Mouse (Mus musculus) adrenal gland, adult 8-10 months (tissue): Measurements from ENCODE around the gene Shroom3. TPM values are rescaled to one million over a fixed set of nuclear protein-coding genes. Genes with fewer than 3 reads are reported as not detected.
"Not testable (repeated sequence)": the region's sequence is repeated elsewhere in the genome, so short reads cannot be mapped to it uniquely, and the experiment has no call there.

Source experiments
- DNase-seq: peaks from one replicate; pipeline ENCODE4 v3.0.0; 2022
- total RNA-seq, 4 experiments: library from RNA; stranded (reverse); gene quantifications; 2 replicates each; pipeline ENCODE4 v1.2.4; 2022

Gene Shroom3
- total RNA-seq, 4 experiments from 2014 or later: 9.0 to 12.4 (median 10.8) TPM

DNA sequence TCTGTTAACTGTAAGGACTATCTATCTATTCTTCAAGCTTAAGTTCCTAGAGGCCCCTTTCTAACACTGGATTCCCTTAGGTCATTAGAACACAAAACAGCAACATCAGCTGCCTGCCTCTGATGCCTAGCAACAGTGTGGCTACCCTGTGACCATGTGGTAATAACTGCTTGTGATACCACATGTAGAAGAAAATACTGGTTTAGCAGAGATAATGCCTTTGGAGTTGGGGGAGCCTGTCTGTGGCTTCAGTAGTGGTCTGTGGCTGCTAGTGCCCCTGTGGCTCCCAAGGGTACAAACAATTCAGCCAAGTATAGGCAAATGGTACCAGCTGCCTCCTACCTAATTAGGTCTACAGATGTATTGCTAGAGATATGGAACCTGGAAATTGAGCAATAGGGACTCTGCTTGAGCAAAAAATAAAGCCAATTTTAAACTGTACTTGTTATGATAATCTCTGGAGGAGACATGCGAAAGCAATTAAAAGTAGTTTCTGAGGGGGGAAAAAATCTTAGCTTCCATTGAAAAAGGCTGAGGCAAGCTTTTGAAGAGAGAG lies 213.6 kb downstream of the Shroom3 start:
- no peak for DNase-seq

DNA sequence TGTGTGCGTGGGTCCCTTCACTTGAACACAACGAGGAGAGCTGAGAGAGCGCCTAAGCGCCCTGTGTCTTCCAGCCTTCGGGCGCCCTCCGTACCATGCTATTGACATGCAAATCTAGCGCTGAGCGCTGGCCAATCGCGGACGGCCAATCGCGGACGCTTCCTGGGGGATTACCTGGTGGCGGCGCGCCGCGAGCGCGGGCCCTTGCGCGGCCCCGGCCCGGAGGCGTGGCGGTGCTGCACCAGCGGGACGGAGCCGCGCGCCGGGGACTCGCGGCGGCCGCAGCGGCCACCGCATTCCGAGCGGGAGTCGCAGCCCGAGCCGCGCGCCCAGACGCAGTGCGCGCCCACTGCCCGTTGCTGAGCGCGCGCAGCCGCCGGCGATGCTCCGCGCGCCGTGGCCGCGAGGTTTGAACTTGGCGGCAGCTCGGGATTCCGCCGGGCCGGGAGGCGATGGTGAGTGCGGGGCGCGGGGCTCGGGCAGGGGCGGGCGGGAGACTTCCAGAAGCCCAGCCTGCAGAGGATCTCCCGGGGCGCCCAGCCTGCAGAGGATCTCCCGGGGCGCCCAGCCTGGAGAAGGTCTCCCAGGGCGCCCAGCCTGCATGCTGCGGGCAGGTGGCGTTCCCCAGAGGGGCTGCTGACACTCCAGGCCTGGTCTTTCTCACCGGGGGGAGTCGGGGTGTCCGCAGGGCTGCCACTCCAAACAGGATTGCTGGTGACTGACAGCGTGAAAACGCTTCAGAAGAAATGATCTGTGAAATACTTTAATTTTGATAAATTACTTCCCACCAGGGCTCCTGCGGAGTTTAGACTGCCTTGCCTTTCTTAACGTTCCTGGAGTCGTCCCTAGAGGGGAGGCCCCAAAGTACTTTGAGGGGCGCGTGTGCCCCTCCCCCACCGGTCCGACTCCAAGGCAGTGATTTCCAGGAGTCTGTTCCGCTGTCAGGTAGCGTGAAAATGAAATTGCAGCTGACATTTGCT lies 214.8 kb downstream of the Shroom3 start:
- DNase-seq: peak; percentile 69

DNA sequence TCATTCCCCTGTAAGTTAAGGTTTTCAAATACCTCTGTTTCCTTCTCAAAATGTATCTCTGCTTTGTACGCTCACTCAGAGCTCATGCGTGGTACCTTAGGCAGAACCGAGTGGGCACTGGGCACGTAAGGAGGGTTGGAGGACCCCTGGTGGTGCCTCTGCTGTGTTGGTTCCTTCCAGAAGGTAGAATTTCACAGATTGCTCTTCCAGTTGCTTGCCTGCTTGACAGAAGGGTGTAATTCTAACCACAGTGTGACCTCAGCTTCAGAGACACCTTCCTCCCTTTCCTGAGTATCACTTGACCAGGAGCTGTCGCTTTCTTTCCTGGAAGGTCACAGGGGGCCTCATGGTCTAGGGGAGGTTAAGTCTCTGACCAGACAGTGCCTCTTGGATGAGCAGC lies 217.2 kb downstream of the Shroom3 start:
- DNase-seq: no peak

DNA sequence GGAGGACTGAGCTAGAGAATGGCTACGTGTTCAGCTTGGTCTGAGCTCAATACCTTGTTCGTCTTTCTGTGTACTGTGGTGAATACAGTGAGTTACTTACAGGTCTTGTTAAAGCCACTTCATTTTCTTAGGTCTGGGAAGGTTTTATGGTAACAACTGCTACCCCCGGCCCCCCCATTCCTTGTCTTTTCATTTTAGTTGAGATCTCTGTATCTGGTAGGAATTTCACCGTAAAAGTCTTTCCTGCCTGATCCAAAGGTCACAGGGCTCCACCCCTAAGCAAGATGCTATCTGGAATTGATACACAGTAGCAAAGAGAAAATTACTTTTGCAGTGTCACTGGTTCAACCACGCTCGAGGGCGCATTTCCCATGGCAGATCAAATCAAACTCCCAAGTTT lies 218.6 kb downstream of the Shroom3 start:
- DNase-seq: no peak

DNA sequence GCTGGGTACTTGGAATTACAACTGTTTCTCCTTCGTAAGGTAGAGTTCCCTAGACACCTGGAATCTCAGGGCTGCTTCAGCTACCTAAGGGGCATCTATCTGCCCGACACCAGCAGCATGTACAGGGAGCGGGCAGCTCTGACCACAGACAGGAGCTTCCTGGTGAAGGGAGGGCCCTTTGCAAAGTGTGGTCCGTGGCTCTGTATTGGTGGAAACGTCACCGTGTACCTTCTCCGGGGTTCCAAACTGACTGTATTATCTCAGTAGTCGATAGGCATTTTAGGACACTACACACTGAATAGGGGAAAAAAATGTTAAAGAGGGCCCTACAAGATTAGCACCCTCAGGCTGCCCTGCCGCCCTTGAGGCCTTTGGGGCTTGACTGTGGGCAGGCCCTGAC lies 221.9 kb downstream of the Shroom3 start:
- DNase-seq: no peak

DNA sequence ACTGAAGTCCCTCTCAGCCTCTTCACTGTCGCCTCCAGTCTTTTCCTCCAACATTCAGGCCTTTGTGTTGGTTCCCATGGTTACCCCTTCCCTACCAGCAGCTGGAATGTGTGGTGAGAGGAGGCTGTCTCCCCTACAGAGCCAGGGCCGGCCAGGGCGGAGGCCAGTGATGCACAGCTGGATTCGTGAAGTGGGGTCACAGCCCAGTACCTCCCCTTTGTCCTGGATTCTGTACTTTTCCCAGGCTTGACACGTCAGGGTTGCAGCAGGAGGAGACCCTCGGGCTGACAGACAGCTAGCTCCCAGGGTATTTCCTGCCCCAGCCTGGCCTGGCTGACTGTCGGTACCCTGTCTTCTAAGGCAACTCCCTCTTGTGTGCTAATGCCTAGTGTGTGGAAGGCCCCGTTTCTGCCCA lies 222.4 kb downstream of the Shroom3 start:
- no peak for DNase-seq

DNA sequence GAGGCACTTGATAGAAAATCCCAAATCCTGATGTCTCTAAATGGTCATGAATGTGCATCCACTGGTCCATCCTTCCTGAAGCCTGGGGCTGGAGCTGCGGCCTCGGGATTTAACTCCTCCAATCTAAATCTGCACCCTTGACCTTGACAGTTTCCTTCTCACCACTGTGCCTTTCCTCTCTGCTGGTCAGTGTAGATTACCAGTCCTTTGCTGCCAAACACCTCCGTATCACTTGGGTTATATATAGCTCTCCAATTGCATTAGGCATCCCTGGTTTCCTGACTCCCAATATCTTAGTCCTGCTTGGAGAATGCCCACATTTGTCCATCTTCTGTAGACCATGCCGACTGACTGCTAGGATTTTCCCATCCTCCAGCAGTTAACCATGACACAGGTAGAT lies 225.0 kb downstream of the Shroom3 start:
- no peak for DNase-seq

DNA sequence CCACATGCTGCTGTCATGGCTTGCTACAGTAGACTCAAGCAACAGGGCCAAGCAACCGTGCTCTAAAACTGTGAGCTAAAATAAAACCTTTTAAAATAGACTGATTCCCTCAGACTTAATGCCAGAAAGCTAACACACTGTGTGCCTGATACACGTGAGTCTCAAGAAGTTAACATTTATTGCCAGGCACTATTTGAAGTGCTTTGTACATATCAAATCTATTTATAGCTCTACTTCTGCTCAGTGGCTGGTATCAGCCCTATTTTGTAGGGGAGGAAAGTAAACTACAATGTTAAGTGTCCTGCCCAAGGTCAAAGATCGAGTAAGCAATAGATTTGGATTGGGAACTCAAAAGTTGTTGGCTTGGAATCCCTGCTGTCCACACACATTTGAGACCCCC lies 227.6 kb downstream of the Shroom3 start:
- DNase-seq: no peak

DNA sequence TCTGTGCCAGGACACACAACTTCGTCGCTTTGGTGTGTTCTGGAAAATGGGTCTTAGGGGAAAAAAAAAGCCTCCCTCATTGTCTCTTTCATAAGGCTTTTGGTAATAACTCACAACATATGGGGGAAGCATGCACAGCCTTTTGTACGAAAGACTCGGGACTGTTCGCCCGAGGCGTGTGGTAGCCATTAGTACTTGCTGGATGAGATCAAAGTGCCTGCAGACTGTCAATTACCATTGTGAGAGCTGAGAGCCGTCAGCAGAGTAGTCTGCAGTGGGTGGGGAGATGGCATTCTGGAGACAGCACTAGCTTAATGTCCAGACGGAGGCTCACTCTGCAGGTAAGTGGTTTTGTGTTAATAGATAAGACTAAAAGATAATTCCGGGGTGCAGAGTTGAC lies 232.2 kb downstream of the Shroom3 start:
- no peak for DNase-seq

DNA sequence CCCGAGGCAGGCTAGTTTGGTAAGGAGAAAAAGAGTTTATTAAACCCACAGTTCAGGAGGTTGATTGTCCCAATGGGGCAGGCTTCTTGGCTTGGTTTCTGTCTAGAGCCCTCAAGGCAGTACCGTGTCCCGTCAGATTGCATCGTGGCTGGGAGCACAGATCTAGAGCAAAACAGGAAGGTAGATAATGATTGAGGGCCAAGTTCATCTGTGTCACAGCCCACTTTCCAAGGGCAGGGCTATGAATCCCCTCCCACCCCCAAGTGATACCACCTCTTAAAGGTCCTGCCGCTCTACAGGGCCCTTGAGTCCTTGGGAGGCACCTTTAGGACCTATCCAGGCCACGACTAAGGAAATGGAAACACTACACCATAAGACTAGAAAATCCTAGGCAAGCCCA lies 234.5 kb downstream of the Shroom3 start:
- DNase-seq: no peak

DNA sequence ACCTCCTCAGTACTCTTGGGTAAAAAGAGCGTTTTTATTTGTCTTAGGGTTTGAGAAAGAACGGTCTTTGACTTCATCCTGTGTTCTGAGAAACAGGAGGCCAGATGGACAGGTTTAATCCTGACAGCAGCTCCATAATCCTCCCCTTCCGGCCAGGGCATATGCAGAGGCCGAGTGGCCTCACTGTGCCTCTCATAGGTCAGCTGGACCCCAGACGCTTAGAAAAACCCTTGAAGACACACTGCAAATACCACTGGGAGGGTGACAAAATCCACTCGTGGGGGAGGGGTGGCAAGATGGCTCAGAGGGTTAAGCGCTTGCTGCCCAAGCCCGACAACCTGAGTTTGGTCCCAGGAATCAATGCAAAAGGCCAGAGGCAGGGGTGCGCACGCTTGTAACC lies 234.9 kb downstream of the Shroom3 start:
- DNase-seq: no peak

DNA sequence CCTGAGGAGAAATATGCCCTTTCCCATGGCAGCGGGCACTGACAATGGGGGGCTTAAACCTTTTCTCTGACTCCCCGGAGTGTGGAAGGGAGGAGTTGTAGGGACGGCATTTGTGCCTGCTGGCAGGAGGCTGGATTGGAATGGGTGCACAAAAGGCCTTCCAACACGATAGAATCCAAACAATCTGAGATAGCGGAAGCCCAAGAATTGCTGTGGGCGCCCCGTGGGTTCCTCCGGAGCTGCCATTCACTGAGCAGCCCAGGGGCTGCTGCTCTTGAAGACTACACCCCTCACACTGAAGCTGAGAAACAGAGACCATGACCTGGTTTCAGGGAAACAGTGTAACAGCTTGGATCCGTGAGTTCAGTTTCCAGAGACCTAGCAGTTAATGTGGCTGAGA lies 235.6 kb downstream of the Shroom3 start:
- DNase-seq: no peak

DNA sequence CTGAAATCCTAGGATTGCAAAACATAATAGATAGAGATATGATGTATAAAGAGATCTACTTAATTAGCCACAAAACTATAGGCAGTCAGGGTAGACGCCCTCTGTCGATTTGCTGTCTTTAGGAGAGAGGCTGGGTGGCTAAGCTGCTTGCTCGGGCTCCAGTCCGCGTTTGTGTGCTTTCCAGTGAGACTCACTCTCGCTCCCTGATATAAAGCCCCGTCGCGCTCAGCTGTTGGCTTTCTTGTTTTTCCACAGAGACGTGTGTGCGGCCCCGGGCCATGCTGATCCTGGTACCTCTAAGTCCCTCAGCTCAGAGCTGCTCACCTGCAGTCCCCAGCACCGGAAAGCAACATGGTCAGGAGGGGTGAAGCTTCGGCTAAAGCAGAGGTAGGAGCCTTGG lies 236.2 kb downstream of the Shroom3 start:
- DNase-seq: no peak

DNA sequence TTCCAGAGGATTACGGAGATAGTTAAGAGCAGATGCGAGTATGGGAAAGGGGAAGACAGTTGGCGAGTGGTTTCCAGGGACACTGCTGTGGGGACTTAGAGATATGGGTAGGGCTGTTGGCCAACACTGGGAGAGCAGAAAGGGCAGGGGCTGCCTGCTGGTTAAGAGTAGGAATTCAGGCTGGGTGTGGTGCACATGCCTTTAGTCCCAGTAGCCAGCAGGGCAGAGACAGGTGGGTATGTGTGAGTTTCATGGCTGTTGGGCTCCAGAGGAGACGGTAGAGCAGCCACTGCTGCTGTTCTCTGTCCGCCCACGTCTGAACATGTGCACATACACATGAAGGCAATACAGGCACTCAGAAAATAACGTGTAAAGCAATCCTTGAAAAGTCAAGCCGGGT lies 237.7 kb downstream of the Shroom3 start:
- no peak for DNase-seq

DNA sequence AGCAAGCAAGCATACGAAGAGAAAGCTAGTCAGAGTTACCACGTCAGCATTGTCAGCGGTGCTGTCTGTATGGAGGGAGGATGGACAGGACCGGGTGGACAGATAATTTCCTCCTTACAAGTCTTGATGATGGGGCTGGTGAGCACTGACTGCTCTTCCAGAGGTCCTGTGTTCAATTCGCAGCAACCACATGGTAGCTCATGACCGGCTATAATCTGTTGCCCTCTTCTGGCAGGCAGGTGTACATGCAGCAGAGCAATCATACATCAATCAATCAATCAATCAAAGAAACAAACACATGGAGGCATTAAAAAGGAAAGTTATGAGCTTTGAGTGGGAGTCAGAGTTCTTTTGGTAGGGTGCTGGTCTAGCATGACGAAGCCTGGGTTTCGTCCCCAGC lies 238.5 kb downstream of the Shroom3 start:
- DNase-seq: no peak

DNA sequence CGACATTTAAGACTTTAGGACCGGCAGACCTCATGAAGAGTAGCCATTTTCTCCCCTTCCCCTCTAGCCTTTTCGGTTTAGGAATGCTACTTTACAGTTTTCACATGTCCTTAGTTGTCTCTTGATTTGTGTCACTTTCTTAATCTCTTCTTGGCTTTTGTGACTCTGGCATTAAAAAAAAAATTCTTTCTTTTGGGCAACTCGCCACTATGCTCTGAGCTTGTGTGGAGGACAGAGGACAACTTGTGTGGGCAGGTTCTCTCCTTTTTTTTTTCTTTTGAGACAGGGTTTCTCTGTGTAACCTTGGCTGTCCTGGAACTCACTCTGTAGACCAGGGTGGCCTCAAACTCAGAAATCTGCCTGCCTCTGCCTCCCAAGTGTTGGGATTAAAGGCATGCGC lies 239.7 kb downstream of the Shroom3 start:
- not testable (repeated sequence) for DNase-seq

DNA sequence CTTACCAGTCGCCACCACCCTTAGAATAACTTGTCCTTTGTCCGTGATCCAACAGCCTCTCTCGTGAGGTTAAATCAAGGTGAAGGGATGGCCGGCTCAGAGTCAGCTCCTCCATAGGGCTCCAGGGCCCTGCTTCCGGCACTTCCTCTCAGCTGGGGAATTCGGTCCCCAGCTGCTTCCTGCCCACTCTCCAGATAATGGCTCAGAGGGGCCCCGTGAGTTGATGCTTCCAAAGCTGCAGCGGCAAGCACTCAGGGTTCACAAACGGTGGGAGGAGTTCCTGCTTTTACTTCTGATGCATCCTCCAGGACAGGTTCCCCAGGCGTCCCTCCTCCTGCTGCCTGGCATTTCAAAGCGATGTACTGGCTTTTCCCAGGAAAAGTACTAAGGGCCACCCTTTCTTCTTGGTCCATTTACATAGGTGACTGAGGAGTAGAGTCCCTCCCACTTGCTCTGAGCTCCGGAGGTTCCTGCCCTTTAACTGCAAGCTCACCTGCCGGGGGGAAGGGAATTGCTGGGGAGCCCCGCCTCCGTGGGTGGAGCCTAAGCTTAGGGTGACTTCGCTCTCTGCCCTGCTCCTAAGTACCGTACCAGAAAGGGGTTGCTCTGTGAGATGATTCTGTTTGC lies 241.7 kb downstream of the Shroom3 start:
- DNase-seq: no peak

DNA sequence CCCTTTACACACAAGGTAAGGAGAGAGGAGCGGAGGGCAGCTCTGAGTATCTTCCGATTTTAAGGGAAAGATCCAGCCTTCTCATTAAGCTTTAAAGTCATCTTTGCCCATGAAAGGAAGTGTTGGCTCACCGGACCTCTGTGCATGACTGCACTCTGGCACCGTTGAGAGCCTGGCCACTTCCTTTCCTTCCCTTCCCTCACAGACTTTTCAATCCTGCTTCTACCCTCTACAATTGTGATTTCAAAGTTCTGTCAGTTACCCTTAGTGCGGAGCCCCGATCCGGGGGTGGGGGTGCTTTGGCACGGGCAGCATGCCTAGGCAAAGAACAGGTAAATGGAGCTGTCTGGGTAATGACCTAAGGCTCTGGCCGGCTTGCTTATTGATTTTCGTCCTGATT lies 244.4 kb downstream of the Shroom3 start:
- DNase-seq: no peak

DNA sequence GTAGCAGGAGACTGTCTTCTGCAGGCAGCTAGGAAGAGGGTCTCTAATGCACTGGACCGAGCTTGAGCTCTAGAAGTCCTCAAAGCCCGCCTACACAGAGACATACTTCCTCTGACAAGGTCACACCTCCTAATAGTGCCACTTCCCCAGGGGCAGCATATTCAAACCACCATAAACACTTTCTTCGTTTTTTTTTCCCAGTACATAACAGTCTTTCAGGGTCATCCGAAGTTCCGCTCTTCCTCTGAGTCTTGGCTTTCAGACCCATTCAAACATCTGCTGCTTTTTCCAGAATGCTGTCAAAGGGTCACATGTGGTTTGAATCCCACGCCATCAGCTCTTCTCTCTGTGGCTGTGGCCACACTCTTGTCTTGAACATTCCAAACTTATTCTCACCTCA lies 247.3 kb downstream of the Shroom3 start:
- no peak for DNase-seq

DNA sequence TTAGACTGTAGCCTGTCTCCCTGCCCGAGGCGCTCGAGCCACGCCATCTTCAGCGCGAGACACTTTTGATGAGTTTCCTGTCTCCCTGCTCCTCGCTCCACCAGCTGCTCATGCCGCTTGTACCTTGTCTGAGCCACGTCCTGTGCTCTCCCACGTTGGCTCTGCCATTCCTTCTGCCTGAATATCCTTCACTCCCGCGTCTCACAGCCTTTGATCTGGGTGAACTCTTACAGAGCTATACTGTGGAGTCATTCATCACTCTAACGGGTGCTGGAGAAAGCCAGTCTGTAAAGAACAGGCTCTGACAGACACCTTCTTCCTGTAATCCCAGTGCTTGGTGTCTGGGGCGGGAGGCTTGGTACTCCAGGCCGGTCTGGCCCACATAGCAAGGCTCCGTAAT lies 248.1 kb downstream of the Shroom3 start:
- DNase-seq: no peak

DNA sequence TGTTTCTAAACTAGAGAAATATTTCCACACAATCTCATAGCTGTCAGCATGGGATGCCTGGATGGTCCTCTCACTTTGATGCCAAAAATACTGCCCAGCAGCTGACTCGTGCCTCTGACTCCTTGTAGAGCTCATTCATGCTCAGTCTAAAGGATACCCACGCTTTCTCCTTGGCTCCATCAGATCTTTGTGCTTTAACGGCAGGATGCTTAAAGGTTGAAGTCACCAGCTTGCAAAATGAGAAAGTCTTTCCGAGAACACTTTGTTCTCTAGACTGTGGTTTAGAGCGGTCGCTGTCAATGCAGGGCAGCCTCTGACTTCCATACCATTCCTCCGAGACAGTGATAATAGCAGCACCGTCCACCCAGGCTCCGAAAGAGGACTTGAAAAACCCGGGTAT lies 249.8 kb downstream of the Shroom3 start:
- no peak for DNase-seq

DNA sequence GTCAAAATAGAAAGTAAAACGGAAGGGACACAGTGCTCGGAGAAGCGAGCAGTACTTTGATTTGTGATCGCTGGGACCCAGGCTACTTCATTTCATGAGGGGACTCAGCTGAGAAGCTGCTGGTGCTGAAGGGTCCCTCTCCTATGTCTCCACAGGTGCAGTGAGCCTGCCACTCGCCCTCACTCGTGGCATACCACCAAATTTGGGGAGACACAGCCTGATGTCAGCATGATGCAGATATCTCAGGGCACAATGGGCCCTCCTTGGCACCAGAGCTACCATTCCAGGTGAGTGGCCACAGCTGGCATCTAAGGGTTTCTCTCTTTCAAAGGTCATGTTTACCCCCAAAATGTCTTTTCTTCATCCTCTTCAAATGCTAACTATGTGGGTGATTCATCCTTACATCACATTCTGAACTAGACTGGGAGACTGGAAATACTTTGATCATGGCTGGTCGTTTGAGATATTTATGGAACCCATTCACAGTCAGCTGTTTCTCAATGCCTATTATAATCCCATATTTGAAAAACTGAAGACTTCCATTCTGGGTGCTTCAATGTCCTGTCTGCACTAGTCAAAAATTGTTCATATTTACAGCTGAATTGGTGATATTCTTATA lies 250.5 kb downstream of the Shroom3 start:
- DNase-seq: no peak

DNA sequence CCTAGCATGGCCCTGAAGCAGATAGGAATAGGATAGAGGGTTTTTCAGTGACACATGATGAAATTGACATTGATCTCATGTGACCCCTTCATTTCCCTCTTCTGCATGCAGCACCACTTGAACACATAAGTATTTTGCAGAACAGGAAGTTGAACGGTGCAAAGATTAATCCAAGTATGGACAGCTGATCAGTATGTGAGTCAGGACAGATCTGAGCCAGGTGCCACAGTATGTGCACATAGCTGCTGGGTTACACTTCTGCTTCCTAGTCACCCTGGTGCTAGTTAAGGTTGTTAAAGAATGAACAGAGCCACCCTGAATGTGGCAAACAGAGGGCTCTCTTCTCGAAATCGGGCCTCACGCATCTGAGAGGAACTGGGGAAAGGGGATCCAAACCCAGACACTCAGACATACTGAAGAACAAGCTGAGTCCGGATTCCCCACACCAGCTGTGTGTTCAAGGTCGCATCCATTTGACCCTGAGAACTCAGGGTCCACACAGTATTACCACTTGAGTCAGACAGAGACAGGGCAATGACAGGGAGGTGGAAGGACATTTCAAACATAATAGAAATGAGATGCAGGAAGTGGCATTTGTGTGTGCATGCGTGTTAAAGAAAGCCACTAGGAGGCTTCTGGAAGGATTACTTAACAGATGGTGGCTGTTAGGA lies 251.2 kb downstream of the Shroom3 start:
- no peak for DNase-seq
